Mouse (Mus musculus): ENCODE results near the gene Dnah7a.
A peak's percentile ranks its signal among the peaks of the same experiment; 100 is the strongest.
"Not testable (repeated sequence)": the region's sequence is repeated elsewhere in the genome, so short reads cannot be mapped to it uniquely, and the experiment has no call there.

Dnah7a gene

GRCm38 (mm10) chr1:53377731-53378130 is 328.9 kb downstream of the Dnah7a start:
- DNase-seq, result no peak

- not testable (repeated sequence) for DNase-seq
Measured at GRCm38 (mm10) chr1:53375965-53376364, 330.6 kb downstream of the Dnah7a start.

GRCm38 (mm10) chr1:53358988-53359387 is 347.6 kb downstream of the Dnah7a start:
- DNase-seq, result no peak

GRCm38 (mm10) chr1:53352327-53353261 is 354.0 kb downstream of the Dnah7a start, which contains the start of the genes Asdurf, Gm28551 and Asnsd1:
Asdurf (minus strand) TSS chr1:53352619.
Gm28551 (minus strand) TSS chr1:53352667.
Asnsd1 (minus strand) TSS chr1:53352752.
- DNase-seq, result peak; percentile 97

All from kidney, postnatal 36 days (tissue).